Mouse (Mus musculus): ENCODE data around the gene Vmn2r86. TPM values are rescaled to one million over a fixed set of nuclear protein-coding genes. Genes with fewer than 3 reads are reported as not detected.
A peak's percentile ranks its signal among the peaks of the same experiment; 100 is the strongest.
"Not testable (repeated sequence)": the region's sequence is repeated elsewhere in the genome, so short reads cannot be mapped to it uniquely, and the experiment has no call there.

The Vmn2r86 gene
- under 1 TPM; 0.12 to 0.28 TPM for total RNA-seq (2021)
- long read RNA-seq, experiment 1 = 0 reads
- long read RNA-seq, experiment 2 = 0 reads

GRCm38 (mm10) chr10:130455950-130456349 lies at the start of gene Vmn2r86:
Gene Vmn2r86 (minus strand): TSS chr10:130456050.
- DNase-seq (ENCODE audit: low spot score in 2 of 2) = not testable (repeated sequence)

- DNase-seq (ENCODE audit: low spot score in 2 of 2) = no peak
Observed at GRCm38 (mm10) chr10:130497296-130497695, 41.4 kb upstream of the Vmn2r86 start, which contains the start of gene Vmn2r87. Gene Vmn2r87 (minus strand): TSS chr10:130497396.

DNA sequence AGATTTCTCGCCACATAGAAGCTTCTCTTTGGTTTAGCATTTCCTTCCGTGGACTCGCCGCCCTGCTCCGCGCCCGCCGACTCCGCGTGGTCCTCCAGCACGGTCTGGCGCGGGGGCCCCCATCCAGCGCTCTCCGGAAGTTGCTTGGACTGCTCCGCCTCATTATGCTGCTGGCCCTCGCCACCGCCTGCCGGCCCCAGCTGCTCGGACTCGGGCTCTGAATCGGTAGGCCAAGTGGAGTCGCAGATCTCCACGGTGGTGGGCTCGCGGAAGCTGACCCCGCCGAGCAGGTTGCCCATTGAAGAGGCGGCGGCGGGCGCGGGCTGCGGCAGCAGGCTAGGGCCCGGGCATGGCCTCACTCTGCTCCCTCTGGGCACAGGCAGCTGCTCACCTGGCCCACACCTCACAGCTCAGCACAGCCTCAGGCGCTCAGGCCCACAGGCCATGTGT lies 14.5 kb upstream of the Vmn2r86 start:
- peak; percentile 11 to 34 for DNase-seq (ENCODE audit: low spot score in 2 of 2)

DNA sequence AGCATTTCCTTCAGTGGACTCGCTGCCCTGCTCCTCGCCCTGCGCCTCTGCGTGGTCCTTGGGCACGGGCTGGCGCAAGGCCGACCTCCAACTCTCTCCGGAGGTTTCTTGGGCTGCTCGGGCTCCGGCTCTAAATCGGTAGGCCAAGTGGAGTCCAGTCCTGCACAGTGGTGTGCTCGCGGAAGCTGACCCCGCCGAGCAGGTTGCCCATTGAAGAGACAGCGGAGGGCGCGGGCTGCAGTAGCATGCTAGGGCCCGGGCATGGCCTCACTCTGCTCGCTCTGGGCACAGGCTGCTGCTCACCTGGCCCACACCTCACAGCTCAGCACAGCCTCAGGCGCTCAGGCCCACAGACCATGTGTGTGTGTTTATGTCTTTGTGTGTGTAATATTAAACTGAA lies 11.1 kb downstream of the Vmn2r86 start:
- DNase-seq (ENCODE audit: low spot score in 2 of 2) = no peak

DNA sequence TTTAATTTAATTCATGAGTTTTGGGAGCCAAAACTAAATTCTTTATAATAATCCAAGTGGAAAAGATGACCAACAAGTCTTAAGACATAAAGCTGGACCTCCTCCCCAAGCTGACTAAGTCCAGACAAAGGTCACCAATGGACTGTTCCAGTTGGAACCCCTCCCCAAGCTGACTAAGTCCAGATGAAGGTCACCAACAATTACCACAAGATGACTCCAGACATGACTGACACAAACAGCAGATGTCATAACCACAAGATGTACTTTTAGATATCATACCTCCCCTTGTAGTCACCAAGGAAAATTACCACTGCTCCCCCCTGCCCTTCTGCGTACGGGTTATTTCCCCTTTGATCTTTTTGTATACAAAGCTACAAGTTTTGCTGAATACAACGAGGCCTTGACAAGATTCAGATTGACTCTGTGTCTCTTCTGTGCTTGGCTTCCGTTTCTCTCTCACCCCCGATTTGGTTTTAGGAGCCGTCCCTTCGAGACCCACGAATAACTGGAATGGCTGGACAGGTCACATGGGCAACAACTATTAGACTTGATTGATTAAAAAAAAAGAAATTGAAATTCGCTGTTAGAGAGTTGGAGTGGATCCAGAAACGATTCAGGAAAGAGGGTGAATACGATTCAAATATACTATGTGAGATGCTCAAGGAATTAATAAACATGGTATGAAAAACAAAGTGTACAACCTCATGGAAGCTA lies 21.5 kb downstream of the Vmn2r86 start:
- not testable (repeated sequence) for DNase-seq (ENCODE audit: low spot score in 2 of 2)

- DNase-seq (ENCODE audit: low spot score in 2 of 2) = not testable (repeated sequence)
Observed at GRCm38 (mm10) chr10:130429603-130430002, 26.2 kb downstream of the Vmn2r86 start, which contains the start of gene Vmn2r85. Gene Vmn2r85 (minus strand): TSS chr10:130429703.

GRCm38 (mm10) chr10:130422368-130422767 lies 33.5 kb downstream of the Vmn2r86 start:
- DNase-seq (ENCODE audit: low spot score in 2 of 2) = not testable (repeated sequence)

DNA sequence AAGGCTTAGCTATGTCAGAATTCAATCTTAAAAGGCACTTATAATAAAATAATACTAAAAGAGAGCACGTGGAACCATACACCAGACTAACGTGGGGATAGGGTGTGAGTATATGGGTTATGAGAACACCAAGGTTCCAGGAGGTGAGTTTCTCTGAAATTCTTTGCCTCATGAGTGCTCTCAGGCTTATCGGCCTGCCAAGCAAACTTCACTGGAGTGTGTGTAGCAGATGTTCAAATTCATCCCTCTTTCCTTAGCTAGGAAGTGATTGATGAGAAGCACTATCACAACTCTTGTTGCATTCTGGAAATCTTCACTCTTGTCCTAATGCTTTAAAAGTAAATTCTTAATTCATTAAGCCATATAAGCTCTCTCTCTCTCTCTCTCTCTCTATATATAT lies 35.4 kb downstream of the Vmn2r86 start:
- no peak for DNase-seq (ENCODE audit: low spot score in 2 of 2)

- DNase-seq (ENCODE audit: low spot score in 2 of 2) = not testable (repeated sequence)
Observed at GRCm38 (mm10) chr10:130419954-130420353, 35.9 kb downstream of the Vmn2r86 start.

DNA sequence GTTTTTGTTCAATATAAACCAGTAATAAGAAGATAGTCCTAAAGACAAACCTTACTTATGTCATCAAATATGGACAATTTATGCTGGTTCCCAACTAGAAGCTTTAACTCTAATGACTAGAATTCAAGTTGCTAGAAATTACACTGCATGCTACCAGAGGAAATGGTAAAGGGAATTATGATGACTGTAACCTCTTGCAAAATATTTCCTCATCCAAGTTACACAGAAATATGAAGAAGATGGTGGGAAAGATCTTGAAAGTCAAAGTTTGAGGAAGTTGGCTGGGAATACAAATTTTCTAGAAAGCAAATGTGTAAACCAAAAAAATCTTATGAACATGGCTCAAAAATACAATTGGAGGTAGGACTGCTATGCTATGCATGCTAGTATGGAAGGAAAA lies 39.5 kb downstream of the Vmn2r86 start:
- not testable (repeated sequence) for DNase-seq (ENCODE audit: low spot score in 2 of 2)

- not testable (repeated sequence) for DNase-seq (ENCODE audit: low spot score in 2 of 2)
Observed at GRCm38 (mm10) chr10:130412167-130412698, 43.6 kb downstream of the Vmn2r86 start.

DNA sequence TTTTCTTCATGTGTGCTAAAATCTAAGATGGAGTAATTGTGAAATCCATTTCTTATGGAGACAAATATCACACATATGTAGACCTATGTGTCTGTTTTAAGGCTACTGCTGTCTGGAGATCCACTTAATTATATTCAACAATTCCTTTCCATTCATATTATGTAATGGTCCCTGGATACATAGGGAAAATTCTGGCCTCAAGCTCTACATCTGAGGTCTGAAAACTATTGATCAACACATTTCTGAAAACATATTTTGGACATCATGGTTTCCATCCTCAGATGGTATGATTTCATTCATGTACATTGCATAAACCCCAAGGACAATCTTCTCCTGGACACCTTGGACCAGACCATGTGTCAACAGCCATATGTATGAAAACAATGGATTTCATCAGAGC lies 61.6 kb downstream of the Vmn2r86 start, which contains the start of gene Vmn2r84:
Vmn2r84 (minus strand) TSS at position 101 of the 400 bp plus-strand sequence.
- DNase-seq (ENCODE audit: low spot score in 2 of 2) = no peak

Other genes with a start within 250 kb of the Vmn2r86 start
- not detected for gene Olfr827, start 241.6 kb downstream of the Vmn2r86 start, total RNA-seq (2021)
- gene Neurod4, start 175.8 kb downstream of the Vmn2r86 start, total RNA-seq (2021) = under 1 TPM; 0.14 to 0.19 TPM
- gene Tespa1, start 133.2 kb downstream of the Vmn2r86 start, total RNA-seq (2021) = 1 to 10 TPM; 1.9 to 2.2 TPM
- gene Vmn2r84, start 61.7 kb downstream of the Vmn2r86 start, total RNA-seq (2021) = under 1 TPM; 0.26 to 0.37 TPM
- under 1 TPM; 0.58 to 0.70 TPM for gene Vmn2r85, start 26.3 kb downstream of the Vmn2r86 start, total RNA-seq (2021)
- 1 to 10 TPM in 1 of 2 experiments, under 1 TPM in 1; 0.72 to 1.0 TPM for gene Vmn2r87, start 41.3 kb upstream of the Vmn2r86 start, total RNA-seq (2021)

All from left cerebral cortex, adult 18-20 months (tissue).